Mouse (Mus musculus) intestine, embryonic 14.5 days (tissue): ENCODE measurements around the gene Zfyve19. TPM values are rescaled to one million over a fixed set of nuclear protein-coding genes. Genes with fewer than 3 reads are reported as not detected.

Source experiments
- ATAC-seq: fragments of 200-750 bp; cut with Nextera tagmentation; replicated peaks from 2 replicates; pipeline ENCODE4 v1.8.0; 2017; ENCODE audit warnings: low read depth, moderate number of reproducible peaks, moderate TSS enrichment, moderate library complexity; ENCODE audit not compliant: low FRiP score, low TSS enrichment
- DNase-seq: peaks from one replicate; pipeline ENCODE4 v3.0.0-alpha.2; 2018; ENCODE audit warnings: low spot score
- H3K27ac ChIP-seq: fragments of 300-500 bp; sonication (generic); 2 replicates; pipeline ENCODE4 v1.5.1; 2014; ENCODE audit warnings: low read depth, mild to moderate bottlenecking, control low read depth
- H3K27me3 ChIP-seq: fragments of 300-500 bp; sonication (generic); replicated peaks from 2 replicates; pipeline ENCODE4 v1.6.1; 2014; ENCODE audit warnings: low read length, control low read depth; ENCODE audit not compliant: control insufficient read depth, insufficient read depth
- H3K36me3 ChIP-seq: fragments of 300-500 bp; sonication (generic); 2 replicates; pipeline ENCODE4 v1.6.1; 2014; ENCODE audit warnings: low read length, control low read depth; ENCODE audit not compliant: control insufficient read depth, insufficient read depth
- H3K4me1 ChIP-seq: fragments of 300-500 bp; sonication (generic); replicated peaks from 2 replicates; pipeline ENCODE4 v1.6.1; 2014; ENCODE audit warnings: low read length, control low read depth, mixed read lengths; ENCODE audit not compliant: control insufficient read depth, insufficient read depth
- H3K4me2 ChIP-seq: fragments of 300-500 bp; sonication (generic); 2 replicates; pipeline ENCODE4 v1.6.1; 2014; ENCODE audit warnings: low read length
- H3K4me3 ChIP-seq: fragments of 300-500 bp; sonication (generic); 2 replicates; pipeline ENCODE4 v1.5.1; 2014; ENCODE audit warnings: low read depth, low read length, control low read depth, mixed read lengths
- H3K9ac ChIP-seq: fragments of 300-500 bp; sonication (generic); 2 replicates; pipeline ENCODE4 v1.6.1; 2014; ENCODE audit warnings: mild to moderate bottlenecking, low read length
- H3K9me3 ChIP-seq: fragments of 300-500 bp; sonication (generic); 2 replicates; pipeline ENCODE4 v1.6.1; 2016; ENCODE audit warnings: low read length, control low read depth; ENCODE audit not compliant: control insufficient read depth
- WGBS: fragments of 180-500 bp; shearing (Covaris S2); extraction: QIAGEN DNeasy Blood & Tissue Kit; methylation state at CpG from one replicate; pipeline ENCODE4 v1.1.7; 2014; 5-methylcytosine and 5-hydroxymethylcytosine counted together
- polyA plus RNA-seq: library from polyadenylated mRNA; unstranded; fragments of >200 nt; fragmentation: Nextera tagmentation; extraction: Ambion mirVana; gene quantifications from 2 replicates; pipeline ENCODE4 v1.2.1, GENCODE M21; 2014

Gene Zfyve19
- polyA plus RNA-seq, 1 experiment from 2014 or later: 44.2 TPM

GRCm38 (mm10) chr2:119250826-119251478 is 42.5 kb downstream of the Zfyve19 start:
- ATAC-seq (peak; percentile 81), DNase-seq (peak; percentile 97)
- H3K27me3 ChIP-seq: peaks cover 19% of the 10 kb centered on the region; the same call in 1 of the 2 replicates
- no peak overlapping the region for H3K27ac ChIP-seq
- H3K9ac ChIP-seq: no peak overlapping the region
- H3K4me1 ChIP-seq: no peaks in the 10 kb centered on the region
- WGBS: 10% methylated on average over 11 of the region's 11 CpGs
- no peaks in the 10 kb centered on the region for H3K36me3 ChIP-seq
- H3K4me2 ChIP-seq: peak overlapping the region; percentile 26; the same call in 1 of the 2 replicates
- no peaks in the 10 kb centered on the region for H3K9me3 ChIP-seq
- no peak overlapping the region for H3K4me3 ChIP-seq

- ATAC-seq (no peak), DNase-seq (no peak)
Observed at GRCm38 (mm10) chr2:119254976-119255375, 46.6 kb downstream of the Zfyve19 start.

GRCm38 (mm10) chr2:119260518-119260917 is 52.1 kb downstream of the Zfyve19 start:
- Histone ChIP-seq H3K4me2 (no peak overlapping the region), H3K4me3 (no peak overlapping the region), H3K36me3 (no peaks in the 10 kb centered on the region), H3K27me3 (peaks cover under 1% of the 10 kb centered on the region; the same call in 1 of the 2 replicates), H3K9ac (no peak overlapping the region), H3K9me3 (no peaks in the 10 kb centered on the region), H3K4me1 (no peaks in the 10 kb centered on the region), H3K27ac (no peak overlapping the region)
- DNase-seq (no peak), ATAC-seq (no peak)
- 62% methylated on average over 1 of the region's 1 CpGs for WGBS

More at GRCm38 (mm10) chr2:119254976-119255375, 46.6 kb downstream of the Zfyve19 start:
- H3K27ac ChIP-seq: no peak overlapping the region
- no peak overlapping the region for H3K4me3 ChIP-seq
- no peaks in the 10 kb centered on the region for H3K4me1 ChIP-seq
- H3K9ac ChIP-seq: no peak overlapping the region
- WGBS: 26% methylated on average over 7 of the region's 7 CpGs
- no peak overlapping the region for H3K4me2 ChIP-seq
- H3K9me3 ChIP-seq: no peaks in the 10 kb centered on the region
- H3K36me3 ChIP-seq: no peaks in the 10 kb centered on the region
- H3K27me3 ChIP-seq: peaks cover 19% of the 10 kb centered on the region; the same call in 1 of the 2 replicates

GRCm38 (mm10) chr2:119261326-119261725 is 52.9 kb downstream of the Zfyve19 start:
- Histone ChIP-seq H3K9ac (no peak overlapping the region), H3K27ac (no peak overlapping the region), H3K4me3 (no peak overlapping the region), H3K4me1 (no peaks in the 10 kb centered on the region), H3K9me3 (no peaks in the 10 kb centered on the region), H3K36me3 (no peaks in the 10 kb centered on the region), H3K4me2 (no peak overlapping the region), H3K27me3 (no peaks in the 10 kb centered on the region)
- no peak for ATAC-seq
- 41% methylated on average over 2 of the region's 2 CpGs for WGBS
- DNase-seq: no peak

- Histone ChIP-seq H3K4me1 (no peaks in the 10 kb centered on the region), H3K36me3 (no peaks in the 10 kb centered on the region), H3K27ac (no peak overlapping the region), H3K9ac (no peak overlapping the region), H3K4me2 (no peak overlapping the region), H3K27me3 (no peaks in the 10 kb centered on the region), H3K4me3 (no peak overlapping the region), H3K9me3 (no peaks in the 10 kb centered on the region)
- no peak for DNase-seq
- no peak for ATAC-seq
- WGBS: 33% methylated on average over 8 of the region's 8 CpGs
Observed at GRCm38 (mm10) chr2:119262978-119263377, 54.6 kb downstream of the Zfyve19 start.

- Histone ChIP-seq H3K36me3 (no peaks in the 10 kb centered on the region), H3K27me3 (no peaks in the 10 kb centered on the region), H3K27ac (no peak overlapping the region), H3K9me3 (no peaks in the 10 kb centered on the region), H3K4me3 (no peak overlapping the region), H3K4me1 (no peaks in the 10 kb centered on the region), H3K4me2 (no peak overlapping the region), H3K9ac (no peak overlapping the region)
- DNase-seq (no peak), ATAC-seq (no peak)
- WGBS: 62% methylated on average over 5 of the region's 5 CpGs
Observed at GRCm38 (mm10) chr2:119263813-119264212, 55.4 kb downstream of the Zfyve19 start.

Other genes with a start within 250 kb of the Zfyve19 start
- 20.9 and 21.0 TPM in 2 replicates for gene Ccdc32, start 179.2 kb upstream of the Zfyve19 start, polyA plus RNA-seq
- 4.7 and 4.8 TPM in 2 replicates for gene Rpusd2, start 173.8 kb upstream of the Zfyve19 start, polyA plus RNA-seq
- 40.5 and 46.5 TPM in 2 replicates for gene Knl1, start 161.5 kb upstream of the Zfyve19 start, polyA plus RNA-seq
- gene Rad51, start 95.8 kb upstream of the Zfyve19 start, polyA plus RNA-seq: 50.2 and 58.2 TPM in 2 replicates
- gene Rmdn3, start 51.6 kb upstream of the Zfyve19 start, polyA plus RNA-seq: 33.6 and 38.9 TPM in 2 replicates
- 11.7 and 12.0 TPM in 2 replicates for gene Gchfr, start 40.8 kb upstream of the Zfyve19 start, polyA plus RNA-seq
- gene Gm14137, start 34.1 kb upstream of the Zfyve19 start, polyA plus RNA-seq: 0.13 and 0.30 TPM in 2 replicates
- gene Dnajc17, start 178 bp downstream of the Zfyve19 start, polyA plus RNA-seq: 17.8 and 20.5 TPM in 2 replicates
- 3.0 and 3.9 TPM in 2 replicates for gene Ppp1r14d, start 21.3 kb downstream of the Zfyve19 start, polyA plus RNA-seq
- 71.3 and 81.9 TPM in 2 replicates for gene Spint1, start 28.7 kb downstream of the Zfyve19 start, polyA plus RNA-seq
- 0.98 and 2.3 TPM in 2 replicates for gene Rhov, start 62.7 kb downstream of the Zfyve19 start, polyA plus RNA-seq
- 14.1 and 14.8 TPM in 2 replicates for gene Vps18, start 80.1 kb downstream of the Zfyve19 start, polyA plus RNA-seq
- 6.9 and 7.1 TPM in 2 replicates for gene Dll4, start 117.2 kb downstream of the Zfyve19 start, polyA plus RNA-seq
- gene Chac1, start 142.6 kb downstream of the Zfyve19 start, polyA plus RNA-seq: 1.6 and 1.7 TPM in 2 replicates